Mouse (Mus musculus) hematopoietic multipotent progenitor cell, adult 10-12 weeks (in vitro differentiated cells): ENCODE results near the gene AI837181. TPM values are rescaled to one million over a fixed set of nuclear protein-coding genes. Genes with fewer than 3 reads are reported as not detected.

ENCODE experiments used
- polyA plus RNA-seq: library from polyadenylated mRNA; stranded (reverse); fragments of >175 nt; gene quantifications from 2 replicates; pipeline ENCODE4 v1.2.3, GENCODE M21; 2012; ENCODE audit warnings: low replicate concordance

The AI837181 gene
- 107 and 177 TPM in 2 replicates for polyA plus RNA-seq

GRCm38 (mm10) chr19:5424782-5425741, at the start of gene AI837181, which contains the start of gene Drap1:
AI837181 (plus strand) TSS chr19:5425144.
Drap1 (minus strand) TSS chr19:5424979.

DNA sequence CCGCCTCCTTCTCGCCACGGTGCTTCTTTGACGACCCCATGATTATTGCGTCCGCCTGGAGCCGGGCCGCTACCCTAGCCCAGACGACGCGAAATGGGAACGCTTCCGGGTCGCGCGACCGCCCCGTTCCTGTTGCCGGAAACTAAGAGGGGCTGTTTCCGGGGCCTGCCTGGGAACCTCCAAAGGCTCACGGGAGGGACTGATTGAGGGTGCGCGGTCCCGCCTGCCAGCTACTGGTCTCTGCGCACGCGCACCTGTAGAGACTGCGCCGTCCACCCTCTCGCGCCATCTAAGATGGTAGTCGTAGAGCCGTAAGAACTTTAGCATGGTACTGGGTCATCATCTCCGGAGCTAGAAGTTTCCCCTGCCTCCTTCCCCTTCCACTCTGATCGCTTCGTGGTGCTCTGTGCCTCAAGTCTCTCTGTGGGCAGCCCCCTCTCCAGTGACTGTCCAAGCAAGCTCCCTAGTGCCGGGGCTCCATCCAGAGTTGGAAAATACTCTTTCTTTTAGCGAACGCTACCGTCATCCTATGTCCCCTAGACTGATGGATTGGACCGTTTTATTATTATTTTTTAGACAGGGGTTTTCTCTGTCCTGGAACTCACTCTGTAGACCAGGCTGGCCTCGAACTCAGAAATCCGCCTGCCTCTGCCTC, 36.2 kb upstream of the AI837181 start, which contains the start of gene Sart1:
Gene Sart1, minus strand, starts transcription at position 116 of the 655 bp plus-strand sequence.

GRCm38 (mm10) chr19:5402293-5402692, 22.7 kb upstream of the AI837181 start, which contains the start of gene Tsga10ip:
Tsga10ip (minus strand) TSS chr19:5402526.

GRCm38 (mm10) chr19:5447515-5448353, 22.8 kb downstream of the AI837181 start, which contains the start of gene Fosl1:
Fosl1 (plus strand) TSS chr19:5447547.

GRCm38 (mm10) chr19:5457746-5458442, 33.0 kb downstream of the AI837181 start, which contains the start of gene Ccdc85b:
Ccdc85b (minus strand) TSS chr19:5457894.

DNA sequence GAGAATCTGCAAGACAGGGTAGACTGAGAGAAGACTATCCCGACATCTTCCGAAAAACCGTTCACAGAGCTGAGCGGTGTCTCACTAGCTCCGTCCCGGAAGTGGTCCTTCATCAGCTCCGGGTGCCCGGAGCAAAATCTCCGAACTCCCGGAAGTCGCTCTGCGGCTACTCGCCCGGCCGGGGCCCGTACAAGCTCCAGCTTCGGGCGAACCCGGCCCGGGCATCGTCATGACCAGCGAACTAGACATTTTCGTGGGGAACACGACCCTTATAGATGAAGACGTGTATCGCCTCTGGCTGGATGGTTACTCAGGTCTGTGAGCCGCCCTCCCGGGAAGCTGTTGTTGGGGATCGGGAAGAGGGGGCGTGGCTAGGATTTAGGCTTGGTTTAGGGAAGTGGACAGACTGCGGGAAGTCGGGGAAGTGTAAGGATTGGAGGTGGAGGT, 35.5 kb downstream of the AI837181 start, which contains the start of gene Fibp:
Gene Fibp, plus strand, starts transcription at position 151 of the 447 bp plus-strand sequence.

DNA sequence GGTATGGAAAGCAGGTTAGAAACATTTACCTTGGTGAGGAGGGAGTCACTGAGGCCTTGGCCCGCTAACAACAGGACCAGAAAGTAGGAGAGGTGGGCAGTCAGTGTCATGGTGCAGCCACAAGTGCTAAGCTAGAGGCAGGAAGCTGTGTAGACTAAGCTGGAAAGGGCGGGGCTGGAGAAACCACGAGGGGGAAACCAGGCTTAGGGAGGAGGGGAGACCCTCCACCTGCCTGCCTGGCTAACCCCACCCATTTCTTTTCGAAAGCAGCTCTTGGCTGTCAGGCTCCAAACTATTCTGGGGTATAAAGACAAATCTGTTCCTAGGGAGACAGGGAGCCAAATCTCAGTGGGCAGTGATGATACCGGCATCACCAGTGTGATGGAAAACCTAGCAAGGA, 43.4 kb downstream of the AI837181 start, which contains the start of gene Ctsw:
Gene Ctsw, minus strand, starts transcription at position 134 of the 400 bp plus-strand sequence.

GRCm38 (mm10) chr19:5473720-5474119, 48.8 kb downstream of the AI837181 start, which contains the start of gene Efemp2:
Efemp2 (plus strand) TSS chr19:5473954.

Other genes starting within 250 kb of the AI837181 start
- gene Pacs1, start 152.0 kb upstream of the AI837181 start, polyA plus RNA-seq = 58.7 and 139 TPM in 2 replicates
- gene Sf3b2, start 129.7 kb upstream of the AI837181 start, polyA plus RNA-seq = 305 and 456 TPM in 2 replicates
- not detected in 2 replicates for gene Gal3st3, start 126.8 kb upstream of the AI837181 start, polyA plus RNA-seq
- gene Catsper1, start 89.4 kb upstream of the AI837181 start, polyA plus RNA-seq = not detected in 2 replicates
- 0.84 TPM in 1 of 2 replicates, not detected in the other for gene Cst6, start 75.6 kb upstream of the AI837181 start, polyA plus RNA-seq
- gene Eif1ad, start 58.4 kb upstream of the AI837181 start, polyA plus RNA-seq = 22.5 and 33.0 TPM in 2 replicates
- 60.4 and 65.3 TPM in 2 replicates for gene Banf1, start 58.0 kb upstream of the AI837181 start, polyA plus RNA-seq
- gene Sart1, start 36.4 kb upstream of the AI837181 start, polyA plus RNA-seq = 110 and 179 TPM in 2 replicates
- gene Tsga10ip, start 22.6 kb upstream of the AI837181 start, polyA plus RNA-seq = 0.49 and 0.58 TPM in 2 replicates
- 303 and 479 TPM in 2 replicates for gene Drap1, start 165 bp upstream of the AI837181 start, polyA plus RNA-seq
- 0.48 and 1.9 TPM in 2 replicates for gene Fosl1, start 22.4 kb downstream of the AI837181 start, polyA plus RNA-seq
- gene Ccdc85b, start 32.8 kb downstream of the AI837181 start, polyA plus RNA-seq = 10.9 and 19.5 TPM in 2 replicates
- gene Fibp, start 35.5 kb downstream of the AI837181 start, polyA plus RNA-seq = 31.3 and 343 TPM in 2 replicates
- gene Ctsw, start 43.4 kb downstream of the AI837181 start, polyA plus RNA-seq = 5.4 and 7.6 TPM in 2 replicates
- 0.41 and 1.7 TPM in 2 replicates for gene Efemp2, start 48.8 kb downstream of the AI837181 start, polyA plus RNA-seq
- gene Mus81, start 63.3 kb downstream of the AI837181 start, polyA plus RNA-seq = 61.7 and 62.0 TPM in 2 replicates
- 1,270 and 1,994 TPM in 2 replicates for gene Cfl1, start 65.3 kb downstream of the AI837181 start, polyA plus RNA-seq
- 0.41 and 1.1 TPM in 2 replicates for gene 1700020D05Rik, start 78.6 kb downstream of the AI837181 start, polyA plus RNA-seq
- 3.6 and 8.4 TPM in 2 replicates for gene Snx32, start 85.4 kb downstream of the AI837181 start, polyA plus RNA-seq
- not detected in 2 replicates for gene Ovol1, start 135.5 kb downstream of the AI837181 start, polyA plus RNA-seq
- 50.2 and 53.5 TPM in 2 replicates for gene Ap5b1, start 142.9 kb downstream of the AI837181 start, polyA plus RNA-seq
- gene Rnaseh2c, start 176.7 kb downstream of the AI837181 start, polyA plus RNA-seq = 126 and 206 TPM in 2 replicates
- 74.4 and 113 TPM in 2 replicates for gene Kat5, start 185.1 kb downstream of the AI837181 start, polyA plus RNA-seq
- 119 and 167 TPM in 2 replicates for gene Rela, start 212.3 kb downstream of the AI837181 start, polyA plus RNA-seq
- 869 and 1,782 TPM in 2 replicates for gene Sipa1, start 238.6 kb downstream of the AI837181 start, polyA plus RNA-seq